Mouse (Mus musculus): Measurements from ENCODE around the gene Pspn.

GRCm38 (mm10) chr17:57010911-57011235 lies 11.1 kb upstream of the Pspn start:
- no peak for TF ChIP-seq ZKSCAN1 (IDR thresholded peaks at IDR 0.05; ENCODE audit: low read depth, low read length)
- no peak for TF ChIP-seq POLR2A (IDR thresholded peaks at IDR 0.05; ENCODE audit: control insufficient read depth in 1 of 2, insufficient read depth in 1 of 2, low read depth in 1 of 2, low read length in 2 of 2, poor library complexity in 1 of 2)
- no peak for TF ChIP-seq MEF2A (IDR thresholded peaks at IDR 0.05; ENCODE audit: extremely low read depth, insufficient replicate concordance, low read depth, low read length, poor library complexity, severe bottlenecking)
- TF ChIP-seq MXI1 (IDR thresholded peaks at IDR 0.05; ENCODE audit: low read depth, low read length), result no peak
- no peak for TF ChIP-seq ZNF384 (IDR thresholded peaks at IDR 0.05; ENCODE audit: low read depth, low read length)
- TF ChIP-seq SMC3 (IDR thresholded peaks at IDR 0.05; ENCODE audit: low read depth, low read length), result no peak
- TF ChIP-seq GATA1 (IDR thresholded peaks at IDR 0.05; ENCODE audit: low read depth, low read length), result no peak
- TF ChIP-seq EP300 (IDR thresholded peaks at IDR 0.05; ENCODE audit: low read depth in 1 of 2, low read length in 2 of 2), result no peak
- TF ChIP-seq CHD2 (IDR thresholded peaks at IDR 0.05; ENCODE audit: low read length), result no peak
- TF ChIP-seq HCFC1 (IDR thresholded peaks at IDR 0.05; ENCODE audit: low read depth, low read length), result no peak
- no peak for TF ChIP-seq ETS1 (IDR thresholded peaks at IDR 0.05; ENCODE audit: low read depth, low read length)
- no peak for TF ChIP-seq CTCF (IDR thresholded peaks at IDR 0.05 in 2 of 3, conservative IDR thresholded peaks at IDR 0.05 in 1 of 3; ENCODE audit: control insufficient read depth in 1 of 3, insufficient read depth in 1 of 3, low read depth in 2 of 3, low read length in 3 of 3, poor library complexity in 1 of 3, severe bottlenecking in 1 of 3)
- no peak for TF ChIP-seq TBP (IDR thresholded peaks at IDR 0.05; ENCODE audit: low read depth, low read length)
